Mouse (Mus musculus) spleen, postnatal 0 days (tissue): ENCODE data around the gene Olfr1164. TPM values are rescaled to one million over a fixed set of nuclear protein-coding genes. Genes with fewer than 3 reads are reported as not detected.

ENCODE experiments used
- polyA plus RNA-seq: library from polyadenylated mRNA; unstranded; fragments of >200 nt; fragmentation: Nextera tagmentation; extraction: Ambion mirVana; gene quantifications from 2 replicates; pipeline ENCODE4 v1.2.1, GENCODE M21; 2015

Olfr1164 gene
- polyA plus RNA-seq: not detected in 2 replicates

DNA sequence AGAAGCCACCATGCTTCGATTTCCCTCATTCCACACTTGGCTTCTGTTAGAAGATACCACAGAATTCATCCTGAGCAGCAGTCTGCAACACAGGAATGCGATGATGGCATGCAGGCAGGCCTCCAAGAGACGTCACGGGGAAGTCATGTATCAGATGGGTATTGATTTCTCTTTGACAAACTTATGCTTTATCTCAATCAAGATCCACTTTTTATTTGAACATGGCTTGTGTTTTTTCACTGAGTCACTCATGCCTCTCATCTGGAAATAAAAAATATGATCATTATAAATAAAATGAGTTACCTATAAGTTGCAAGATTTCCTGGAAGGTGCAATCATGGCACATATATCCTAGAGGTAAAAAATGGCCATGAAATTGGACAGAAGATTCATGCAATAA lies at the start of gene Olfr1164:
Olfr1164 (minus strand) TSS at position 101 of the 400 bp plus-strand sequence.

DNA sequence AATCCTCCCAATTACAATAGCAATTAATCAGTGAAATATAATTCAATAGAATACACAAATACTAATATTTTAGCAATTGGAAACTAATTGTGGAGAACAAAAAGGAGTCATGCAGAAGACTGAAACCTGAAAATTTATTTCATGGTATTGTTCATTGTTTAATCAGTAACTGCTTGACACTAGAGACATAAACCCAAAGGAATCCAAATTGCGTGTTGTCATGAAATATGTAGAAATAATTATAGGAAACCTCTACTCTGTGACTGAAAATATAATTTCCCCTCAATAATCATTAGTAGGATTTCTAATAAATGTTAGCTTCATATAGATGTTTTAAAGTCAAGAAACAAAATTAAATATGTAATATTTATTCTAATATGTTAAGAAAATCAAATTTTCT lies 34.4 kb upstream of the Olfr1164 start, which contains the start of gene Olfr1166:
Olfr1166 (minus strand) TSS at position 101 of the 400 bp plus-strand sequence.

DNA sequence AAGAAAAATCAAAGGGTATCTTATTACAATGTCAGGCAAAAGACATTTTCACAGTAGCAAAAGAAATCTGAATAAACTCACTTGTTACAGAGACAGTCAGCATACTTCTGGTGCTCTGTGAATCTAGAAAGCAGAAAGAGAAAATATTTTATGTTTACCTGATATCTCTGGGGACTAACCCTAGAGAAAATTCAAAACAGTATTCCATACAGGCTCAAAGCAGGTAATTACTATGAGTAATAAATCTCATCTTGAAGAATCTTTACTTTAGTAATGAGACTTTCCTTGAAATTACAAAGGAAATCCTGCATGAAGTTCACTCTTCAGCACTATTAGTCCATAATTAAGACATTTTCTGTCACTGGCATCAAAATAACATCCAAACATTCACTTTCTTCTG lies 22.0 kb downstream of the Olfr1164 start, which contains the start of gene Olfr1163:
Olfr1163 (minus strand) TSS at position 101 of the 400 bp plus-strand sequence.

DNA sequence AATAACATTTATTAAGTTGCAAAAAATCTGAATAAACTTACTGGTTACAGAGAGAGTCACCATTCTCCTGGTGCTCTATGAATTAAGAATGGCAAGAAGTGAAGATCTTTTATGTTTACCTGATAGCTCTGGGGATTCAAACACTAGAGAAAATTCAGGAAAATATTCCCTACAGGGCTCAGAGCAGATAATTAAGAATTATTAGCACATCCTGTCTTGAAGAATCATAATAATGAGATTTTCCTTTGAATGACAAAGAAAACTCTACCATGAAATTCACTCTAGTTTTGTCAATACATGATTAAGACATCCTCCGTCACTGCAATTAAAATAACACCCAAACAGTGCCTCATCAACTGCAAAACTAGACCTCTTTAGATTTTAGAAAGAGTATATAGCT lies 42.7 kb downstream of the Olfr1164 start, which contains the start of gene Olfr1162:
Olfr1162 (minus strand) TSS at position 101 of the 400 bp plus-strand sequence.

Other genes starting within 250 kb of the Olfr1164 start
- gene Olfr1150-ps1, start 250.0 kb downstream of the Olfr1164 start, polyA plus RNA-seq: not detected in 2 replicates
- gene Olfr1151, start 238.1 kb downstream of the Olfr1164 start, polyA plus RNA-seq: not detected in 2 replicates
- 0.02 TPM in 1 of 2 replicates, not detected in the other for gene Olfr1152, start 227.5 kb downstream of the Olfr1164 start, polyA plus RNA-seq
- not detected in 2 replicates for gene Olfr1153, start 199.0 kb downstream of the Olfr1164 start, polyA plus RNA-seq
- gene Olfr1154, start 188.8 kb downstream of the Olfr1164 start, polyA plus RNA-seq: not detected in 2 replicates
- not detected in 2 replicates for gene Olfr1155, start 148.8 kb downstream of the Olfr1164 start, polyA plus RNA-seq
- gene Olfr1156, start 140.9 kb downstream of the Olfr1164 start, polyA plus RNA-seq: not detected in 2 replicates
- gene Olfr1157, start 125.7 kb downstream of the Olfr1164 start, polyA plus RNA-seq: not detected in 2 replicates
- gene Olfr74, start 119.3 kb downstream of the Olfr1164 start, polyA plus RNA-seq: not detected in 2 replicates
- not detected in 2 replicates for gene Olfr1158, start 103.9 kb downstream of the Olfr1164 start, polyA plus RNA-seq
- gene Olfr1160, start 85.7 kb downstream of the Olfr1164 start, polyA plus RNA-seq: not detected in 2 replicates
- gene Olfr1161, start 71.2 kb downstream of the Olfr1164 start, polyA plus RNA-seq: not detected in 2 replicates
- not detected in 2 replicates for gene Olfr73, start 56.3 kb downstream of the Olfr1164 start, polyA plus RNA-seq
- not detected in 2 replicates for gene Olfr1162, start 42.8 kb downstream of the Olfr1164 start, polyA plus RNA-seq
- gene Olfr1163, start 22.1 kb downstream of the Olfr1164 start, polyA plus RNA-seq: not detected in 2 replicates
- not detected in 2 replicates for gene Olfr1166, start 34.3 kb upstream of the Olfr1164 start, polyA plus RNA-seq
- not detected in 2 replicates for gene Olfr1167, start 61.2 kb upstream of the Olfr1164 start, polyA plus RNA-seq
- gene Olfr1168, start 87.9 kb upstream of the Olfr1164 start, polyA plus RNA-seq: not detected in 2 replicates
- not detected in 2 replicates for gene Olfr1170, start 134.4 kb upstream of the Olfr1164 start, polyA plus RNA-seq
- not detected in 2 replicates for gene Olfr1173, start 185.9 kb upstream of the Olfr1164 start, polyA plus RNA-seq
- not detected in 2 replicates for gene Olfr1174-ps, start 221.2 kb upstream of the Olfr1164 start, polyA plus RNA-seq
- gene Olfr1175-ps, start 233.2 kb upstream of the Olfr1164 start, polyA plus RNA-seq: not detected in 2 replicates
- gene Olfr1176, start 242.8 kb upstream of the Olfr1164 start, polyA plus RNA-seq: not detected in 2 replicates